Mouse (Mus musculus): ENCODE results near the gene Cldn6.

GRCm38 (mm10) chr17:23730441-23730840 is 51.4 kb downstream of the Cldn6 start:
- TF ChIP-seq CTCF (IDR thresholded peaks at IDR 0.05; ENCODE audit: borderline replicate concordance, insufficient read depth, low read length) (no peak), POLR2A (IDR thresholded peaks at IDR 0.05; ENCODE audit: low read depth, low read length) (no peak)

All from embryonic fibroblast, embryonic 13.5 days (primary cell).